Mouse (Mus musculus) mouse trophoblast stem cell (cell line): ENCODE measurements around the gene Zfp317.
"Not testable (repeated sequence)": the region's sequence is repeated elsewhere in the genome, so short reads cannot be mapped to it uniquely, and the experiment has no call there.

Experiments
- in situ Hi-C, 2 experiments: fragments of 300-500 bp; cut with MseI, MboI; formaldehyde crosslinking; loops; 2 replicates in 1 of 2; 3 replicates in 1 of 2; pipeline ENCODE4 v1.15.1; 2025

The Zfp317 gene

GRCm38 (mm10) chr9:19621843-19622822 is at the start of gene Zfp317:
Gene Zfp317, plus strand, starts transcription at chr9:19622102.
- in situ Hi-C loops: no loop called here

- in situ Hi-C loops: no loop called here
These were observed 39.6 kb upstream of the Zfp317 start, which contains the start of gene Olfr855 for GRCm38 (mm10) chr9:19582317-19582716. Gene Olfr855, plus strand, starts transcription at chr9:19582617.

- in situ Hi-C loops: no loop called here
These were observed 605 bp upstream of the Zfp317 start for GRCm38 (mm10) chr9:19621297-19621696.

- in situ Hi-C loops: no loop called here
These were observed 7.7 kb downstream of the Zfp317 start for GRCm38 (mm10) chr9:19629574-19629973.

GRCm38 (mm10) chr9:19645193-19645592 is 23.3 kb downstream of the Zfp317 start:
- in situ Hi-C loops: no loop called here

- in situ Hi-C loops: no loop called here
These were observed 68.4 kb downstream of the Zfp317 start for GRCm38 (mm10) chr9:19690281-19690680.

- in situ Hi-C loops: no loop called here
These were observed 69.5 kb downstream of the Zfp317 start for GRCm38 (mm10) chr9:19691426-19691825.

- in situ Hi-C loops: no loop called here
These were observed 70.5 kb downstream of the Zfp317 start for GRCm38 (mm10) chr9:19692430-19692829.

- in situ Hi-C loops: not testable (repeated sequence)
These were observed 72.4 kb downstream of the Zfp317 start for GRCm38 (mm10) chr9:19694285-19694684.

- in situ Hi-C loops: not testable (repeated sequence)
These were observed 73.0 kb downstream of the Zfp317 start for GRCm38 (mm10) chr9:19694898-19695379.
